Mouse (Mus musculus) T-cell, adult 2 months (primary cell): Measurements from ENCODE around the gene Fktn.
"Not testable (repeated sequence)": the region's sequence is repeated elsewhere in the genome, so short reads cannot be mapped to it uniquely, and the experiment has no call there.

Source experiments
- DNase-seq: peaks from one replicate; pipeline ENCODE4 v3.0.0; 2022; ENCODE audit warnings: low spot score

The Fktn gene

GRCm38 (mm10) chr4:53713704-53714050 lies at the start of gene Fktn:
Fktn (plus strand) TSS chr4:53713998.
- no peak for DNase-seq

GRCm38 (mm10) chr4:53682092-53682491 lies 31.7 kb upstream of the Fktn start:
- DNase-seq, result no peak

GRCm38 (mm10) chr4:53688965-53689364 lies 24.8 kb upstream of the Fktn start:
- DNase-seq, result no peak

GRCm38 (mm10) chr4:53691418-53691817 lies 22.4 kb upstream of the Fktn start:
- no peak for DNase-seq

GRCm38 (mm10) chr4:53709166-53709565 lies 4.6 kb upstream of the Fktn start:
- not testable (repeated sequence) for DNase-seq

- no peak for DNase-seq
Observed at GRCm38 (mm10) chr4:53710021-53710420, 3.8 kb upstream of the Fktn start.

GRCm38 (mm10) chr4:53710555-53711328 lies 3.1 kb upstream of the Fktn start:
- no peak for DNase-seq

- DNase-seq, result peak; percentile 74
Observed at GRCm38 (mm10) chr4:53714051-53714814, 435 bp downstream of the Fktn start.

GRCm38 (mm10) chr4:53715977-53716376 lies 2.2 kb downstream of the Fktn start:
- peak; percentile 10 for DNase-seq

GRCm38 (mm10) chr4:53717546-53717945 lies 3.7 kb downstream of the Fktn start:
- DNase-seq, result no peak

- no peak for DNase-seq
Observed at GRCm38 (mm10) chr4:53718261-53718660, 4.5 kb downstream of the Fktn start.

- no peak for DNase-seq
Observed at GRCm38 (mm10) chr4:53722506-53722905, 8.7 kb downstream of the Fktn start.

- DNase-seq, result not testable (repeated sequence)
Observed at GRCm38 (mm10) chr4:53726100-53726499, 12.3 kb downstream of the Fktn start.

GRCm38 (mm10) chr4:53728121-53728520 lies 14.3 kb downstream of the Fktn start:
- DNase-seq, result no peak

- peak; percentile 22 for DNase-seq
Observed at GRCm38 (mm10) chr4:53738956-53739616, 25.3 kb downstream of the Fktn start.

- no peak for DNase-seq
Observed at GRCm38 (mm10) chr4:53749831-53750230, 36.0 kb downstream of the Fktn start.

GRCm38 (mm10) chr4:53750391-53751120 lies 36.8 kb downstream of the Fktn start:
- DNase-seq, result no peak

GRCm38 (mm10) chr4:53757030-53757429 lies 43.2 kb downstream of the Fktn start:
- DNase-seq, result no peak

GRCm38 (mm10) chr4:53758764-53759163 lies 45.0 kb downstream of the Fktn start:
- no peak for DNase-seq

- no peak for DNase-seq
Observed at GRCm38 (mm10) chr4:53759678-53760077, 45.9 kb downstream of the Fktn start.

GRCm38 (mm10) chr4:53762501-53762900 lies 48.7 kb downstream of the Fktn start:
- DNase-seq, result no peak
